Mouse (Mus musculus) spleen, adult 18-20 months (tissue): ENCODE measurements around the gene Fgf8.

Source experiments
- DNase-seq, 2 experiments: peaks; one replicate each; pipeline ENCODE4 v3.0.0; 2022; ENCODE audit warnings: mixed read lengths in 2 of 2

The Fgf8 gene

GRCm38 (mm10) chr19:45748206-45748605 is 5.5 kb upstream of the Fgf8 start:
- no peak for DNase-seq

GRCm38 (mm10) chr19:45747028-45747867 is 4.5 kb upstream of the Fgf8 start:
- peak; percentile 61 to 86 for DNase-seq

GRCm38 (mm10) chr19:45746153-45747020 is 3.7 kb upstream of the Fgf8 start:
- DNase-seq, result peak; percentile 57 to 72

- DNase-seq, result no peak
Observed at GRCm38 (mm10) chr19:45745344-45746152, 2.8 kb upstream of the Fgf8 start.

GRCm38 (mm10) chr19:45743619-45744018 is 904 bp upstream of the Fgf8 start:
- no peak for DNase-seq

GRCm38 (mm10) chr19:45742984-45743575 is 365 bp upstream of the Fgf8 start:
- DNase-seq, result no peak

- no peak for DNase-seq
Observed at GRCm38 (mm10) chr19:45741431-45742217, 1.1 kb downstream of the Fgf8 start.

GRCm38 (mm10) chr19:45740817-45741216 is 1.9 kb downstream of the Fgf8 start:
- no peak for DNase-seq

GRCm38 (mm10) chr19:45740233-45740632 is 2.5 kb downstream of the Fgf8 start:
- no peak for DNase-seq

- DNase-seq, result no peak
Observed at GRCm38 (mm10) chr19:45738521-45738920, 4.2 kb downstream of the Fgf8 start.

GRCm38 (mm10) chr19:45737846-45738484 is 4.8 kb downstream of the Fgf8 start:
- DNase-seq, result no peak

- DNase-seq, result no peak
Observed at GRCm38 (mm10) chr19:45737208-45737845, 5.4 kb downstream of the Fgf8 start.

- DNase-seq, result no peak
Observed at GRCm38 (mm10) chr19:45736855-45737207, 5.9 kb downstream of the Fgf8 start.

GRCm38 (mm10) chr19:45736241-45736640 is 6.5 kb downstream of the Fgf8 start:
- DNase-seq, result no peak

- no peak for DNase-seq
Observed at GRCm38 (mm10) chr19:45734762-45735161, 8.0 kb downstream of the Fgf8 start.

GRCm38 (mm10) chr19:45734191-45734590 is 8.5 kb downstream of the Fgf8 start:
- no peak for DNase-seq

- no peak for DNase-seq
Observed at GRCm38 (mm10) chr19:45733564-45733963, 9.2 kb downstream of the Fgf8 start.

- no peak for DNase-seq
Observed at GRCm38 (mm10) chr19:45731658-45732057, 11.1 kb downstream of the Fgf8 start.

- DNase-seq, result no peak
Observed at GRCm38 (mm10) chr19:45730042-45730441, 12.7 kb downstream of the Fgf8 start.

GRCm38 (mm10) chr19:45727231-45727630 is 15.5 kb downstream of the Fgf8 start:
- DNase-seq, result no peak
